In the genomic region with DNA sequence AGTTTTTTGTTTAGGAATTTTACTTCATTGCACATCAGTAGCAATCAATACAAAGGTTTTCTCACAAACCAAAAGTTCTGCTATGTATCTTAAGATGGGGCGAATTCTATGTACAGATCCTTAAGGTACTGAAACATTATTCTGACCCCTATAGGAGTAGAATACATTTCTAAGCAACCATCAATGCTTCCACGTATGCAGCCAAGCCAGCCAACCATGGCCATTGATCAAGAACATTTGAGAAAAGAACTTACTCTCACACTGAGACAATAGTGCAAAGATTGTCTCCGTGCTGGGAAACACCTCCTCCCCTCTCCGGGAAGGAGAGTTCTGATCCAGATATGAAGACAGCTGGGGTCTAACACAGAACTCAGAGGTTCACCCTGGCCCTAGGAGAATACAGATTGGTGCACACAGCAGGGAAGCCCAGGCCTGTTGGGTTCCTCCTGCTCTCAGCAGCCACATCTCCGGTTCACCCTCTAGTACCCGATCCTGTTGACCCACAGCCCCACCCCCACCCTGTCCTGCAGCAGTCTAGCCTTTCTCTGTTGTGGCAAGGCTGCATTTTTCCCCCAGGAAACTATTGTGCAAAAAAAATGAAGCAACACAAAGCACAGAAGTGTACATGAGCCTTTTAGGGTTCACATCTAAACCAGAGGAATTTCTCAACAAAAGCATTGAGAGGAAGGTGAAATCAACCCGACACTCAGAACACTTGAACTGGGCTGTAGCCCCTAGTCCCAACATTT, we compare ENCODE assay signal across 8 mouse cellular contexts. TPM values are rescaled to one million over a fixed set of nuclear protein-coding genes. Genes with fewer than 3 reads are reported as not detected.
A peak's percentile ranks its signal among the peaks of the same experiment; 100 is the strongest.
DNase-seq lines count a peak whose midpoint lies in the region; ATAC-seq lines count a peak whose summit lies in the region.

No protein-coding gene starts in this region.

- H3K4me3 ChIP-seq in liver, embryonic 12.5 days: no peak overlapping the region
- H3K4me3 ChIP-seq in embryonic facial prominence, embryonic 13.5 days: no peak overlapping the region
- no peak overlapping the region for H3K4me3 ChIP-seq in hindbrain, embryonic 15.5 days

- H3K9me3 ChIP-seq in liver, embryonic 12.5 days (replicated peaks): no peaks in the 10 kb centered on the region
- H3K9me3 ChIP-seq in embryonic facial prominence, embryonic 13.5 days: no peaks in the 10 kb centered on the region
- no peaks in the 10 kb centered on the region for H3K9me3 ChIP-seq in hindbrain, embryonic 15.5 days

- H3K4me1 ChIP-seq in liver, embryonic 12.5 days: peaks cover 39% of the 10 kb centered on the region
- peaks cover 51% of the 10 kb centered on the region for H3K4me1 ChIP-seq in embryonic facial prominence, embryonic 13.5 days
- peaks cover 44% of the 10 kb centered on the region for H3K4me1 ChIP-seq in hindbrain, embryonic 15.5 days (replicated peaks)

- ATAC-seq in liver, embryonic 12.5 days: no peak
- ATAC-seq in embryonic facial prominence, embryonic 13.5 days (ENCODE audit: insufficient number of reproducible peaks, insufficient read depth, low FRiP score, low TSS enrichment, low read depth): no peak
- ATAC-seq in hindbrain, embryonic 15.5 days (ENCODE audit: low FRiP score, low read depth): no peak
- ATAC-seq in monocyte, adult 5-6 weeks (replicated peaks; ENCODE audit: insufficient number of reproducible peaks, low FRiP score, low TSS enrichment, poor library complexity, severe bottlenecking): peak; percentile 13

- H3K27me3 ChIP-seq in liver, embryonic 12.5 days (replicated peaks): peaks cover 6% of the 10 kb centered on the region; the same call in 1 of the 2 replicates
- no peaks in the 10 kb centered on the region for H3K27me3 ChIP-seq in embryonic facial prominence, embryonic 13.5 days
- H3K27me3 ChIP-seq in hindbrain, embryonic 15.5 days: no peaks in the 10 kb centered on the region

- DNase-seq in liver: peak; percentile 37
- DNase-seq in layer of hippocampus, adult 9-10 months (ENCODE audit: low spot score): no peak
- DNase-seq in spleen, postnatal 4 days (ENCODE audit: low spot score in 2 of 2): no peak
- no peak for DNase-seq in layer of hippocampus, adult 8-10 months (ENCODE audit: low spot score in 2 of 2)

- no peaks in the 10 kb centered on the region for H3K36me3 ChIP-seq in liver, embryonic 12.5 days
- no peaks in the 10 kb centered on the region for H3K36me3 ChIP-seq in embryonic facial prominence, embryonic 13.5 days
- H3K36me3 ChIP-seq in hindbrain, embryonic 15.5 days: no peaks in the 10 kb centered on the region

- 49% methylated on average over 7 of the region's 7 CpGs for WGBS in liver, embryonic 12.5 days (ENCODE audit: insufficient replicate concordance)
- WGBS in embryonic facial prominence, embryonic 13.5 days: 40% methylated on average over 7 of the region's 7 CpGs
- 16% methylated on average over 7 of the region's 7 CpGs for WGBS in hindbrain, embryonic 15.5 days

- no peak overlapping the region for H3K4me2 ChIP-seq in liver, embryonic 12.5 days
- no peak overlapping the region for H3K4me2 ChIP-seq in embryonic facial prominence, embryonic 13.5 days
- no peak overlapping the region for H3K4me2 ChIP-seq in hindbrain, embryonic 15.5 days

- H3K9ac ChIP-seq in liver, embryonic 12.5 days: no peak overlapping the region
- H3K9ac ChIP-seq in embryonic facial prominence, embryonic 13.5 days: no peak overlapping the region
- no peak overlapping the region for H3K9ac ChIP-seq in hindbrain, embryonic 15.5 days

- no peak overlapping the region for H3K27ac ChIP-seq in liver, embryonic 12.5 days
- H3K27ac ChIP-seq in embryonic facial prominence, embryonic 13.5 days: peak overlapping the region; percentile 93
- H3K27ac ChIP-seq in hindbrain, embryonic 15.5 days (replicated peaks): peak overlapping the region; percentile 80

RNA-seq across cellular contexts. Expression of gene Zfp36l1, which starts 49.2 kb away (rescaled TPM):
- polyA plus RNA-seq in liver, embryonic 12.5 days (2016; fragmentation: Nextera tagmentation; extraction: Ambion mirVana): 23.9 and 24.2 TPM in 2 replicates
- 149 and 151 TPM in 2 replicates for polyA plus RNA-seq in embryonic facial prominence, embryonic 13.5 days (2015; fragmentation: Nextera tagmentation; extraction: Ambion mirVana)
- 46.1 and 55.4 TPM in 2 replicates for polyA plus RNA-seq in hindbrain, embryonic 15.5 days (2015; fragmentation: Nextera tagmentation; extraction: Ambion mirVana)
- total RNA-seq in monocyte, adult 5-6 weeks (2017): 42.9 to 74.7 TPM (median 44.7 TPM) in 3 replicates
- 10 to 100 TPM; 35.0 to 47.6 (median 42.9) TPM for total RNA-seq in layer of hippocampus, adult 8-10 months (2022)
